In the genomic region with DNA sequence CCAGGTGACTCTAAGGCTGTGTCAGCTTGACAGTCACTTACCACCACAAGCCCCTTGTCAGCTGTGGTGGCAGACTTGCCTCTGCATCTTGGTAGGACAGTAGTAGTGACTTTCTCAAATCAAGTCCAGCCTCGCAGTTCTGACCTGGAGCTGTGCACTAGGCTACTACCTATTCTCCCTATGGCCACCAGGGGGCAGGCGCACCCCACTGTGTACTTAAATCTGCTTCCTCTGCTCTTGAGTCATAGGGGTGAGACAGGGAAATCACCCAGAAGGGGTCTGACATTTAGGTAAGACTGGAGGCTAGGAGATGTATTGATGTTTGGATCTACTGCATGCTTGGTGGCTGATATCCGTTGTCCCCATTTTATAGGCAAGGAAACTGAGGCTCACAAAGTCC, we compare ENCODE assay signal across 8 mouse cellular contexts. TPM values are rescaled to one million over a fixed set of nuclear protein-coding genes. Genes with fewer than 3 reads are reported as not detected.
DNase-seq lines count a peak whose midpoint lies in the region; ATAC-seq and TF ChIP-seq lines count a peak whose summit lies in the region.
"Had no signal": no experiment of that assay in that cellular context is flagged by ENCODE, and none has a peak within 500 bp of the region (broad histone marks: within the 10 kb centered on the region; RNA-seq: fewer than 3 reads in every experiment).

No protein-coding gene starts in this region.

- no peak overlapping the region for H3K4me2 ChIP-seq in kidney, embryonic 14.5 days (replicated peaks; ENCODE audit: low read depth, low read length)
- no peak overlapping the region for H3K4me2 ChIP-seq in lung, embryonic 15.5 days

- no peak overlapping the region for H3K27ac ChIP-seq in heart, adult 2 months
- no peak overlapping the region for H3K27ac ChIP-seq in kidney, embryonic 14.5 days (ENCODE audit: low read depth, low read length)
- no peak overlapping the region for H3K27ac ChIP-seq in lung, embryonic 15.5 days

- intact Hi-C loops in heart, adult 2 months (cut with DNase I) = loop anchor here (1.0 to 5.0 kb wide), 3 partner anchors 38 to 862 kb away; partner anchors contain the start of gene Shisa5

- peak; percentile 99 for TF ChIP-seq CTCF in E14TG2a.4 (conservative IDR thresholded peaks at IDR 0.05; ENCODE audit: low read length)
- TF ChIP-seq CTCF in heart, adult 2 months (IDR thresholded peaks at IDR 0.05) = no peak

- TF ChIP-seq EP300 in heart, adult 2 months (IDR thresholded peaks at IDR 0.05; ENCODE audit: insufficient read depth, low read depth, low read length) = peak; percentile 72; the same call in 1 of the 2 replicates

- ATAC-seq in kidney, embryonic 14.5 days (ENCODE audit: low FRiP score, low TSS enrichment) = peak; percentile 26; the same call in 1 of the 2 replicates
- 0 out of 2 replicates have a peak, but pooled peaks have one; percentile 28 for ATAC-seq in lung, embryonic 15.5 days (ENCODE audit: borderline replicate concordance, extremely low read depth, low FRiP score, low TSS enrichment)

- no peaks in the 10 kb centered on the region for H3K9me3 ChIP-seq in E14TG2a.4 (ENCODE audit: low read length)
- no peaks in the 10 kb centered on the region for H3K9me3 ChIP-seq in kidney, embryonic 14.5 days (ENCODE audit: control insufficient read depth, low read length)
- no peaks in the 10 kb centered on the region for H3K9me3 ChIP-seq in lung, embryonic 15.5 days

- peaks cover 32% of the 10 kb centered on the region for H3K4me1 ChIP-seq in E14TG2a.4 (replicated peaks; ENCODE audit: low read depth, low read length)
- H3K4me1 ChIP-seq in heart, adult 2 months (ENCODE audit: control insufficient read depth, insufficient read depth, low read length) = no peaks in the 10 kb centered on the region
- H3K4me1 ChIP-seq in kidney, embryonic 14.5 days (ENCODE audit: control insufficient read depth, insufficient read depth, low read length) = 0 out of 2 replicates have a peak, but pooled peaks cover 5% of the 10 kb centered on the region
- no peaks in the 10 kb centered on the region for H3K4me1 ChIP-seq in lung, embryonic 15.5 days

- 13% methylated on average over 3 of the region's 3 CpGs for WGBS in heart, adult 2 months
- 15% methylated on average over 3 of the region's 3 CpGs for WGBS in kidney, embryonic 14.5 days
- 12% methylated on average over 3 of the region's 3 CpGs for WGBS in lung, embryonic 15.5 days

- no peaks in the 10 kb centered on the region for H3K79me2 ChIP-seq in heart, adult 2 months (replicated peaks; ENCODE audit: control insufficient read depth, insufficient read depth, low read length)

- H3K9ac ChIP-seq in heart, adult 2 months (ENCODE audit: low read depth, low read length) = no peak overlapping the region
- H3K9ac ChIP-seq in kidney, embryonic 14.5 days (ENCODE audit: low read depth, low read length) = no peak overlapping the region
- no peak overlapping the region for H3K9ac ChIP-seq in lung, embryonic 15.5 days

- peak; percentile 76 for DNase-seq in T-cell, adult 2 months (ENCODE audit: low spot score)
- DNase-seq in cerebellum, postnatal 4 days (ENCODE audit: low spot score in 2 of 2) = peak; percentile 43 to 53
- peak; percentile 65 to 72 for DNase-seq in heart, adult 2 months
- DNase-seq in retina, postnatal 7 days (ENCODE audit: low read depth, low spot score) = peak; percentile 39

- H3K4me3 ChIP-seq in E14TG2a.4 (replicated peaks; ENCODE audit: low read length) = no peak overlapping the region
- no peak overlapping the region for H3K4me3 ChIP-seq in heart, adult 2 months
- no peak overlapping the region for H3K4me3 ChIP-seq in kidney, embryonic 14.5 days (ENCODE audit: low read length)
- H3K4me3 ChIP-seq in lung, embryonic 15.5 days = no peak overlapping the region

- H3K36me3 ChIP-seq in E14TG2a.4 (ENCODE audit: insufficient read depth, low read length) = no peaks in the 10 kb centered on the region
- H3K36me3 ChIP-seq in heart, adult 2 months (ENCODE audit: control insufficient read depth, insufficient read depth, low read length) = no peaks in the 10 kb centered on the region
- H3K36me3 ChIP-seq in kidney, embryonic 14.5 days (ENCODE audit: control insufficient read depth, insufficient read depth, low read length) = peaks cover 2% of the 10 kb centered on the region; the same call in 1 of the 2 replicates
- no peaks in the 10 kb centered on the region for H3K36me3 ChIP-seq in lung, embryonic 15.5 days

- no peaks in the 10 kb centered on the region for H3K27me3 ChIP-seq in E14TG2a.4 (ENCODE audit: insufficient read depth, low read length)
- no peaks in the 10 kb centered on the region for H3K27me3 ChIP-seq in heart, adult 2 months (ENCODE audit: control insufficient read depth, insufficient read depth, low read length)
- H3K27me3 ChIP-seq in kidney, embryonic 14.5 days (ENCODE audit: control insufficient read depth, insufficient read depth, low read length) = no peaks in the 10 kb centered on the region
- H3K27me3 ChIP-seq in lung, embryonic 15.5 days = no peaks in the 10 kb centered on the region

- TF ChIP-seq POLR2A in heart, adult 2 months (IDR thresholded peaks at IDR 0.05; ENCODE audit: insufficient read depth, low read depth, low read length) = no peak

RNA-seq across cellular contexts. Expression of gene Pfkfb4, which starts 9.1 kb away (rescaled TPM):
- total RNA-seq in heart, adult 2 months (2021) = 1 to 10 TPM; 1.3 to 1.9 TPM
- polyA plus RNA-seq in heart, adult 2 months (2012; rRNA removed) = 7.3 and 7.4 TPM in 2 replicates
- 6.4 and 10.1 TPM in 2 replicates for polyA plus RNA-seq in kidney, embryonic 14.5 days (2014; fragmentation: Nextera tagmentation; extraction: Ambion mirVana)
- polyA plus RNA-seq in lung, embryonic 15.5 days (2015; fragmentation: Nextera tagmentation; extraction: Ambion mirVana) = 10.2 and 11.3 TPM in 2 replicates

RNA-seq across cellular contexts. Expression of gene Ucn2, which starts 14.9 kb away (rescaled TPM):
- not detected for total RNA-seq in heart, adult 2 months (2021)
- 0.20 TPM in 1 of 2 replicates, not detected in the other for polyA plus RNA-seq in heart, adult 2 months (2012; rRNA removed)
- 0.24 TPM in 1 of 2 replicates, not detected in the other for polyA plus RNA-seq in kidney, embryonic 14.5 days (2014; fragmentation: Nextera tagmentation; extraction: Ambion mirVana)
- not detected in 2 replicates for polyA plus RNA-seq in lung, embryonic 15.5 days (2015; fragmentation: Nextera tagmentation; extraction: Ambion mirVana)
- total RNA-seq: layer of hippocampus, postnatal 14 days had no signal

RNA-seq across cellular contexts. Expression of gene Shisa5, which starts 37.6 kb away (rescaled TPM):
- 10 to 100 TPM; 40.3 to 43.2 TPM for total RNA-seq in heart, adult 2 months (2021)
- polyA plus RNA-seq in heart, adult 2 months (2012; rRNA removed) = 170 and 218 TPM in 2 replicates
- 58.0 and 65.7 TPM in 2 replicates for polyA plus RNA-seq in kidney, embryonic 14.5 days (2014; fragmentation: Nextera tagmentation; extraction: Ambion mirVana)
- polyA plus RNA-seq in lung, embryonic 15.5 days (2015; fragmentation: Nextera tagmentation; extraction: Ambion mirVana) = 83.2 and 98.3 TPM in 2 replicates

RNA-seq across cellular contexts. Expression of gene Col7a1, which starts 47.3 kb away (rescaled TPM):
- total RNA-seq in heart, adult 2 months (2021) = under 1 TPM; 0.30 to 0.47 TPM
- polyA plus RNA-seq in heart, adult 2 months (2012; rRNA removed) = 0.57 and 1.1 TPM in 2 replicates
- polyA plus RNA-seq in kidney, embryonic 14.5 days (2014; fragmentation: Nextera tagmentation; extraction: Ambion mirVana) = 3.5 and 5.4 TPM in 2 replicates
- 0.86 and 1.0 TPM in 2 replicates for polyA plus RNA-seq in lung, embryonic 15.5 days (2015; fragmentation: Nextera tagmentation; extraction: Ambion mirVana)

RNA-seq across cellular contexts. Expression of gene Trex1, which starts 58.8 kb away (rescaled TPM):
- total RNA-seq in heart, adult 2 months (2021) = 10 to 100 TPM; 12.6 to 13.3 TPM
- polyA plus RNA-seq in heart, adult 2 months (2012; rRNA removed) = 45.8 and 55.2 TPM in 2 replicates
- polyA plus RNA-seq in kidney, embryonic 14.5 days (2014; fragmentation: Nextera tagmentation; extraction: Ambion mirVana) = 12.6 and 13.3 TPM in 2 replicates
- 12.7 and 14.0 TPM in 2 replicates for polyA plus RNA-seq in lung, embryonic 15.5 days (2015; fragmentation: Nextera tagmentation; extraction: Ambion mirVana)
